Mouse (Mus musculus) myocyte (in vitro differentiated cells): ENCODE data around the gene Rab3il1.

Experiments
- E2F4 ChIP-seq: IDR thresholded peaks from one replicate; pipeline ENCODE4 v1.6.1; 2011; ENCODE audit warnings: mild to moderate bottlenecking, control low read depth, moderate library complexity; ENCODE audit not compliant: insufficient read depth
- MAX ChIP-seq: IDR thresholded peaks from one replicate; pipeline ENCODE4 v1.6.1; 2011; ENCODE audit warnings: low read depth, mild to moderate bottlenecking, control low read depth
- MYOD1 ChIP-seq, 3 experiments: IDR thresholded peaks; one replicate each; pipeline ENCODE4 v1.6.1; 2011; ENCODE audit warnings: control low read depth in 2 of 3, low read depth in 2 of 3, mild to moderate bottlenecking in 2 of 3, moderate library complexity in 1 of 3; ENCODE audit not compliant: insufficient read length in 2 of 3, control insufficient read depth in 1 of 3
- POLR2A ChIP-seq: IDR thresholded peaks from one replicate; pipeline ENCODE4 v1.6.1; 2011; ENCODE audit warnings: low read depth, mild to moderate bottlenecking, control low read depth, moderate library complexity; ENCODE audit not compliant: insufficient read length
- POLR2AphosphoS2 ChIP-seq: IDR thresholded peaks from one replicate; pipeline ENCODE4 v1.6.1; 2011; ENCODE audit warnings: low read depth, control low read depth; ENCODE audit not compliant: insufficient read length
- SRF ChIP-seq: IDR thresholded peaks from one replicate; pipeline ENCODE4 v1.6.1; 2011; ENCODE audit warnings: low read depth; ENCODE audit not compliant: control insufficient read depth, insufficient read length
- TCF12 ChIP-seq: IDR thresholded peaks from one replicate; pipeline ENCODE4 v1.6.1; 2011; ENCODE audit warnings: mild to moderate bottlenecking, control low read depth; ENCODE audit not compliant: poor library complexity, insufficient read depth, severe bottlenecking
- TCF3 ChIP-seq: IDR thresholded peaks from one replicate; pipeline ENCODE4 v1.6.1; 2011; ENCODE audit warnings: low read depth, control low read depth; ENCODE audit not compliant: insufficient read length

DNA sequence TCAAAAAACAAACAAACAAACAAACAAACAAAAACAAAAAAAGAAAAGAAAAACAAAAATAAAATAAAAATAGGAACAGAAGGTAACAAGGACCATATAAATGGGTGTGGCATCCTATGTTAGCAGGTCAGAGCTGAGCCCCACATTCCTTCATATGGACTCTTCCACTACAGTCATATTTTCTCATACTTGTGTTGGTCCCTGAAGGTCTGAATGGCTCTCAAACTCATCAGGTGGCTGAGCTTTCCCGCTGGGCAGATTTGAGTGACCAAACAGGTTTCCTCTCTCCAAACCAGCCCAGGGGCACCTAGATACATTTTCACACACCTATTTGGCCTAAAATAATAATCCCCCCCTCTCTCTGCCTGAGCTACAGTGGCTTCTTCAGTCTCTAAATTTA lies 9.9 kb downstream of the Rab3il1 start:
- TF ChIP-seq SRF (no peak), TCF3 (no peak), POLR2AphosphoS2 (no peak), POLR2A (no peak), TCF12 (no peak), E2F4 (no peak), MYOD1 (IDR thresholded peaks at IDR 0.05; ENCODE audit: control insufficient read depth in 1 of 3, insufficient read length in 2 of 3, low read depth in 2 of 3) (no peak), MAX (no peak)
